In the genomic region with DNA sequence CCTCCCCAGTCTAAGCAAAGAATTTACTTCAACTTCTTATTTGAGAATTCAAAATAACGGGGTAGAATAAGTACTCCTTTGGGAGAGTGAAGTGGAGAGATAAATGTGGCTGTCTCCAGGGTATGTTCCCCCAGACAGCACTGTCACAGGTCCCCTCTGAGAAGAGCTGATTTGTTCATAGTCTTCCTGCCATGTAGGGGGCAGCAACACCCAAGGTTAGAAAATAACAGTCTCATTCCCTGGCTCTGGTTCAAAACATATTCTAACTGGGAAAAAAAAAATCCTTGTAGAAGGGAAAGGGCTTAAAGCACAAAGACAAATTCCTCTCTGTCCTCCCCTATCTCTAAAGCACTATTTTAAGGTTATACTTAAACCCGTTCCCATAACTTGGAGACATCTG, we compare ENCODE assay signal across 9 mouse cellular contexts.
DNase-seq lines count a peak whose midpoint lies in the region; ATAC-seq lines count a peak whose summit lies in the region.
"Had no signal": no experiment of that assay in that cellular context is flagged by ENCODE, and none has a peak within 500 bp of the region (broad histone marks: within the 10 kb centered on the region; RNA-seq: fewer than 3 reads in every experiment).

No protein-coding gene starts in this region.

- H3K9ac ChIP-seq in heart, embryonic 11.5 days (ENCODE audit: low read depth, low read length): no peak overlapping the region
- H3K9ac ChIP-seq in liver, embryonic 12.5 days: no peak overlapping the region

- H3K9me3 ChIP-seq in heart, embryonic 11.5 days (replicated peaks; ENCODE audit: control insufficient read depth, low read length): no peaks in the 10 kb centered on the region
- H3K9me3 ChIP-seq in liver, embryonic 12.5 days (replicated peaks): no peaks in the 10 kb centered on the region

- no peaks in the 10 kb centered on the region for H3K36me3 ChIP-seq in heart, embryonic 11.5 days (ENCODE audit: control insufficient read depth, insufficient read depth, low read length)
- H3K36me3 ChIP-seq in liver, embryonic 12.5 days: no peaks in the 10 kb centered on the region

- no peaks in the 10 kb centered on the region for H3K4me1 ChIP-seq in heart, embryonic 11.5 days (ENCODE audit: control insufficient read depth, insufficient read depth, low read length)
- H3K4me1 ChIP-seq in liver, embryonic 12.5 days: no peaks in the 10 kb centered on the region

- H3K4me2 ChIP-seq in heart, embryonic 11.5 days: no peak overlapping the region
- H3K4me2 ChIP-seq in liver, embryonic 12.5 days: no peak overlapping the region

- no peaks in the 10 kb centered on the region for H3K27me3 ChIP-seq in heart, embryonic 11.5 days (ENCODE audit: control insufficient read depth, insufficient read depth, low read length)
- H3K27me3 ChIP-seq in liver, embryonic 12.5 days (replicated peaks): no peaks in the 10 kb centered on the region

- peak; percentile 25 to 60 for DNase-seq in heart, adult 18-20 months
- peak; percentile 11 for DNase-seq in liver
- DNase-seq in adrenal gland, postnatal 10 days: peak; percentile 56
- peak; percentile 44 for DNase-seq in lung, postnatal 36 days
- DNase-seq in MN1 (ENCODE audit: low spot score): no peak
- DNase-seq: cerebellum, adult 9-10 months had no signal

- ATAC-seq in heart, embryonic 11.5 days (replicated peaks; ENCODE audit: insufficient number of reproducible peaks, low FRiP score, low TSS enrichment): no peak
- no peak for ATAC-seq in liver, embryonic 12.5 days
- ATAC-seq in cerebellum, adult (ENCODE audit: insufficient number of reproducible peaks, low FRiP score, low TSS enrichment): no peak

- 40% methylated on average over 2 of the region's 2 CpGs for WGBS in heart, embryonic 11.5 days (ENCODE audit: insufficient replicate concordance)
- WGBS in liver, embryonic 12.5 days (ENCODE audit: insufficient replicate concordance): 31% methylated on average over 2 of the region's 2 CpGs

- no peak overlapping the region for H3K4me3 ChIP-seq in heart, embryonic 11.5 days (ENCODE audit: low read depth, low read length)
- H3K4me3 ChIP-seq in liver, embryonic 12.5 days: no peak overlapping the region

- H3K27ac ChIP-seq in heart, embryonic 11.5 days (ENCODE audit: low read depth, low read length): no peak overlapping the region
- no peak overlapping the region for H3K27ac ChIP-seq in liver, embryonic 12.5 days
